Mouse (Mus musculus) E14TG2a.4 (cell line): ENCODE measurements at regions not wholly inside any gene's neighbourhood (a gene's known extent, or its start where the extent isn't known, plus 50 kb on each side); places are given as distances from the start of the nearest gene placed in this dataset.

Experiments used
- CTCF ChIP-seq: conservative IDR thresholded peaks from 2 replicates; pipeline ENCODE4 v1.5.1; 2014; ENCODE audit warnings: low read length
- POU5F1 ChIP-seq: IDR thresholded peaks from 2 replicates; pipeline ENCODE4 v1.6.1; 2014; ENCODE audit warnings: low read length, borderline replicate concordance

- TF ChIP-seq CTCF (no peak), POU5F1 (no peak)
Observed at GRCm38 (mm10) chr1:69367531-69367930, 259.7 kb upstream of the Erbb4 start.
